Mouse (Mus musculus) kidney, embryonic 16.5 days (tissue): ENCODE measurements at regions not wholly inside any gene's neighbourhood (a gene's known extent, or its start where the extent isn't known, plus 50 kb on each side); places are given as distances from the start of the nearest gene placed in this dataset.

Experiments used
- ATAC-seq: fragments of 200-750 bp; cut with Nextera tagmentation; 2 replicates; pipeline ENCODE4 v1.8.0; 2017; ENCODE audit warnings: moderate TSS enrichment; ENCODE audit not compliant: low FRiP score, low TSS enrichment
- H3K27ac ChIP-seq: fragments of 300-500 bp; sonication (generic); 2 replicates; pipeline ENCODE4 v1.5.1; 2014; ENCODE audit warnings: low read length
- H3K27me3 ChIP-seq: fragments of 300-500 bp; sonication (generic); 2 replicates; pipeline ENCODE4 v1.6.1; 2014; ENCODE audit warnings: low read length, control low read depth, mixed read lengths; ENCODE audit not compliant: insufficient read depth
- H3K36me3 ChIP-seq: fragments of 300-500 bp; sonication (generic); 2 replicates; pipeline ENCODE4 v1.6.1; 2014; ENCODE audit warnings: low read length, control low read depth, mixed read lengths; ENCODE audit not compliant: insufficient read depth
- H3K4me1 ChIP-seq: fragments of 300-500 bp; sonication (generic); 2 replicates; pipeline ENCODE4 v1.6.1; 2014; ENCODE audit warnings: low read length, control low read depth, mixed read lengths; ENCODE audit not compliant: insufficient read depth
- H3K4me2 ChIP-seq: fragments of 300-500 bp; sonication (generic); replicated peaks from 2 replicates; pipeline ENCODE4 v1.6.1; 2014; ENCODE audit warnings: low read depth, low read length
- H3K4me3 ChIP-seq: fragments of 300-500 bp; sonication (generic); 2 replicates; pipeline ENCODE4 v1.5.1; 2014; ENCODE audit warnings: mild to moderate bottlenecking, low read length
- H3K9ac ChIP-seq: fragments of 300-500 bp; sonication (generic); replicated peaks from 2 replicates; pipeline ENCODE4 v1.6.1; 2014; ENCODE audit warnings: low read length
- H3K9me3 ChIP-seq: fragments of 300-500 bp; sonication (generic); 2 replicates; pipeline ENCODE4 v1.6.1; 2016; ENCODE audit warnings: low read length, control low read depth
- WGBS: fragments of 180-500 bp; shearing (Covaris S2); extraction: QIAGEN DNeasy Blood & Tissue Kit; methylation state at CpG from one replicate; pipeline ENCODE4 v1.1.7; 2014; 5-methylcytosine and 5-hydroxymethylcytosine counted together

GRCm38 (mm10) chr1:57545792-57546685, 139.1 kb upstream of the Tyw5 start:
- H3K4me3 ChIP-seq: no peak overlapping the region
- H3K4me1 ChIP-seq: peaks cover 12% of the 10 kb centered on the region
- no peak overlapping the region for H3K27ac ChIP-seq
- no peak for ATAC-seq
- no peaks in the 10 kb centered on the region for H3K27me3 ChIP-seq
- 0 out of 2 replicates have a peak overlapping the region, but pooled peaks have one; percentile 35 for H3K9ac ChIP-seq
- H3K4me2 ChIP-seq: peak overlapping the region; percentile 39
- 37% methylated on average over 14 of the region's 14 CpGs for WGBS
- no peaks in the 10 kb centered on the region for H3K9me3 ChIP-seq
- H3K36me3 ChIP-seq: no peaks in the 10 kb centered on the region

- H3K9ac ChIP-seq: no peak overlapping the region
- 80% methylated on average over 2 of the region's 2 CpGs for WGBS
- no peaks in the 10 kb centered on the region for H3K36me3 ChIP-seq
- H3K4me1 ChIP-seq: no peaks in the 10 kb centered on the region
- ATAC-seq: no peak
- H3K27ac ChIP-seq: no peak overlapping the region
- H3K4me3 ChIP-seq: no peak overlapping the region
- H3K27me3 ChIP-seq: no peaks in the 10 kb centered on the region
- H3K9me3 ChIP-seq: no peaks in the 10 kb centered on the region
- H3K4me2 ChIP-seq: no peak overlapping the region
Measured at GRCm38 (mm10) chr1:57561517-57561916, 154.6 kb upstream of the Tyw5 start.

- H3K9ac ChIP-seq: no peak overlapping the region
- peaks cover 12% of the 10 kb centered on the region; the same call in 1 of the 2 replicates for H3K9me3 ChIP-seq
- H3K27me3 ChIP-seq: no peaks in the 10 kb centered on the region
- H3K4me1 ChIP-seq: no peaks in the 10 kb centered on the region
- 58% methylated on average over 5 of the region's 5 CpGs for WGBS
- ATAC-seq: no peak
- H3K4me2 ChIP-seq: no peak overlapping the region
- no peak overlapping the region for H3K27ac ChIP-seq
- H3K36me3 ChIP-seq: no peaks in the 10 kb centered on the region
- H3K4me3 ChIP-seq: no peak overlapping the region
Measured at GRCm38 (mm10) chr1:57564676-57565075, 157.8 kb upstream of the Tyw5 start.

GRCm38 (mm10) chr1:57572097-57572496, 165.2 kb upstream of the Tyw5 start:
- H3K9ac ChIP-seq: no peak overlapping the region
- no peak overlapping the region for H3K4me3 ChIP-seq
- peaks cover 19% of the 10 kb centered on the region; the same call in 1 of the 2 replicates for H3K9me3 ChIP-seq
- no peak overlapping the region for H3K27ac ChIP-seq
- H3K4me1 ChIP-seq: no peaks in the 10 kb centered on the region
- H3K27me3 ChIP-seq: no peaks in the 10 kb centered on the region
- no peak overlapping the region for H3K4me2 ChIP-seq
- 51% methylated on average over 5 of the region's 5 CpGs for WGBS
- H3K36me3 ChIP-seq: no peaks in the 10 kb centered on the region
- no peak for ATAC-seq

DNA sequence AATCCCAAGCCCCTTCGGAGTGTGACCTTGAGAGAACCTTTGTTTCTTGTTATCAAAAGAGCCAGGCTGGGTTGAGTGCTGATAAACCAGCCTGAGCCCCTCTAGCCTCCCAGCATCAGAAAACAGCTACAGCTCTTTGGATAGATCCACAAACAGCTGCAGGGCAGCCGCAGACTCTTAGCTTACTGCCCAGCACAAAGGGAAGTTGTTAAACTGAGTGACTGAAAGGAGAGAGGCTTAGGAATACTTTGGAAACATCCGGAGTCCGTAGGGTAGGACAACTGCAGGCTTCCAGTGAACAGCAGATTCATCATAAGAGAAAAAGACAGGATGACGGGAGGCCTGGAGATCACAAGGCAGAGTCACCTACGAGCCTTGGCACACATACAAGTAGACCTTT, 166.9 kb upstream of the Tyw5 start:
- Histone ChIP-seq H3K4me2 (no peak overlapping the region), H3K9me3 (peaks cover 11% of the 10 kb centered on the region; the same call in 1 of the 2 replicates), H3K9ac (no peak overlapping the region), H3K36me3 (no peaks in the 10 kb centered on the region), H3K4me3 (no peak overlapping the region), H3K27me3 (no peaks in the 10 kb centered on the region), H3K4me1 (peaks cover 2% of the 10 kb centered on the region; the same call in 1 of the 2 replicates), H3K27ac (no peak overlapping the region)
- ATAC-seq: no peak
- WGBS: 77% methylated on average over 6 of the region's 6 CpGs

DNA sequence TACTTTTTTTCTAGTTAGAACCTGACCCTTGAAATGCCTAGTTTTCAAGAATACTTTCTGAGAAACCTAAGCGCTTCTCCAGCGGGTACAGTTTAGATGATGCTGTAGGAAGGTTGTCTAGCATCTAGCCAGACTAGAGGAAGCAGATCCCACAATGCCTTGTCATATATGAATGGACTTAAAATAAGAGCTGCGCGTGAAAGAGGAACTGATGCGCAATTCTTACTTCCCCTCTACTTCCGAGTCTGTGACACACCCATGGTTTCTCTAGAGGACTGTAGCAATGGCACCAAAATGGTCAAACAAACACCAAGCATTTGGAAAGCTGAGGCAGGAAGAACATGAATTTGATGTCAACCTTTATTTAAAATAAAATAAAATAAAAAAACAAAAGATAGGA, 167.6 kb upstream of the Tyw5 start:
- ATAC-seq: no peak
- 0 out of 2 replicates have a peak, but pooled peaks cover 8% of the 10 kb centered on the region for H3K9me3 ChIP-seq
- H3K4me3 ChIP-seq: no peak overlapping the region
- peaks cover 3% of the 10 kb centered on the region; the same call in 1 of the 2 replicates for H3K4me1 ChIP-seq
- H3K9ac ChIP-seq: no peak overlapping the region
- no peaks in the 10 kb centered on the region for H3K27me3 ChIP-seq
- no peak overlapping the region for H3K27ac ChIP-seq
- no peak overlapping the region for H3K4me2 ChIP-seq
- no peaks in the 10 kb centered on the region for H3K36me3 ChIP-seq
- WGBS: 93% methylated on average over 6 of the region's 6 CpGs

DNA sequence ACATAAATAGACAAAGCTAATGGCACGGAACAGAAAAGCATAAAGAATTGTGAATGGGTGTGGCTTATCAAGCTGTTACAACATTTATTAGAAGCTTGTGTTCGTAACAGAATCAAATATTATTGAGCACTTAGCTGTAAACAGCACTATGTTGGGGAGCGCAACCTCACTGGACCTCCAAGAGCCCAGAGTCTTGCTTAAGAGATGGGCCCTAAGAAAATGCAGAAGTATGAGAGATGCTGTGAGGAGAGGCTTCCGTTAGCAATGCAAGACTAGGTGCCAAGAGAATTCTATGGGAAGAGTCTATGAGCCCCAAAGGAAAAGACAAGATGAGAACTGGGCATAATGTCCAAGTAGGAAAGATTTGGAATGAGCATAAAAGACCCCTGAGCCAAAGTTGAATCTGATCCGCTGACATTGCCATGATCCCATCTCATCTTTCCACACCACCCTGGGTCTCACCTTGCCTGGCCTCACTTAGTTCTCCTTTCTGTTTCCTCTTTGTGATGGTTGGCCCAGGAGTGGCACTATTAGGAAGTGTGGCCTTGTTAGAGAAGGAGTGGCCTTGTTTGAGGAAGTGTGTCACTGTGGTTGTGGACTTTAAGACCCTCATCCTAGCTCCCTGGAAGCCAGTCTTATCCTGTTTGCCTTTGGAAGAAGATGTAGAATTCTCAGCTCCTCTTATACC, 169.3 kb upstream of the Tyw5 start:
- no peak for ATAC-seq
- no peak overlapping the region for H3K4me2 ChIP-seq

DNA sequence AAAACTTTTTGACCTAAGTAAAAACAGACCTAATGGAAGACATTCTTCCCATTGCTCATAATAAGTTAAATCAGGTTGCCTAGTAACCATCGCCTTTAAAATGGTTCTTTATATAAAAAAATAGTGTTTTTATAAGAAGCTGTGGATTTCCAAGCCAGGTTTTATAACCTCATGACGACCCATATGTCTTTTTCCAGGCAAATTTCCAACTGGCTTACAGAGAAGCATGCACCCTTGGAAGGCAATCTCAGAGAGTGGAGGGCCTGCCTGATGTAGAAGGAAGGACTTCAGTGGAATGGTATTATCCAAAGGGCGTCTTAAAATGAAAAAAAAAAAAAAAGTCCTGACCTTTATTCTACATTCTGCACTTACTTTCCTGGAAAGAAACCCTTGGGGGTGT, 172.2 kb upstream of the Tyw5 start:
- 61% methylated on average over 3 of the region's 3 CpGs for WGBS
- H3K27ac ChIP-seq: no peak overlapping the region; the same call in 1 of the 2 replicates
- ATAC-seq: no peak

More for the DNA sequence above, 169.3 kb upstream of the Tyw5 start:
- H3K4me1 ChIP-seq: peaks cover 3% of the 10 kb centered on the region; the same call in 1 of the 2 replicates
- H3K27ac ChIP-seq: no peak overlapping the region
- H3K9ac ChIP-seq: no peak overlapping the region
- H3K36me3 ChIP-seq: no peaks in the 10 kb centered on the region
- no peak overlapping the region for H3K4me3 ChIP-seq
- 0 out of 2 replicates have a peak, but pooled peaks cover 8% of the 10 kb centered on the region for H3K9me3 ChIP-seq
- 90% methylated on average over 5 of the region's 5 CpGs for WGBS
- H3K27me3 ChIP-seq: no peaks in the 10 kb centered on the region

GRCm38 (mm10) chr1:57593707-57594589, 180.0 kb upstream of the Spats2l start:
- Histone ChIP-seq H3K9ac (no peak overlapping the region), H3K36me3 (no peaks in the 10 kb centered on the region), H3K4me3 (no peak overlapping the region), H3K4me2 (no peak overlapping the region), H3K4me1 (0 out of 2 replicates have a peak, but pooled peaks cover 7% of the 10 kb centered on the region), H3K9me3 (peaks cover 3% of the 10 kb centered on the region; the same call in 1 of the 2 replicates), H3K27me3 (no peaks in the 10 kb centered on the region), H3K27ac (no peak overlapping the region)
- 80% methylated on average over 7 of the region's 7 CpGs for WGBS
- no peak for ATAC-seq

More for the DNA sequence above, 172.2 kb upstream of the Tyw5 start:
- Histone ChIP-seq H3K9me3 (0 out of 2 replicates have a peak, but pooled peaks cover 8% of the 10 kb centered on the region), H3K4me1 (peaks cover 3% of the 10 kb centered on the region; the same call in 1 of the 2 replicates), H3K27me3 (no peaks in the 10 kb centered on the region), H3K9ac (no peak overlapping the region), H3K4me2 (no peak overlapping the region), H3K4me3 (no peak overlapping the region), H3K36me3 (no peaks in the 10 kb centered on the region)
